Mouse (Mus musculus) spleen, postnatal 36 days (tissue): ENCODE data around the gene Ascc1.
A peak's percentile ranks its signal among the peaks of the same experiment; 100 is the strongest.

Source experiments
- DNase-seq, 2 experiments: peaks; one replicate each; pipeline ENCODE4 v3.0.0; 2022; ENCODE audit warnings: low spot score in 2 of 2, mixed read lengths in 1 of 2

Ascc1 gene

DNA sequence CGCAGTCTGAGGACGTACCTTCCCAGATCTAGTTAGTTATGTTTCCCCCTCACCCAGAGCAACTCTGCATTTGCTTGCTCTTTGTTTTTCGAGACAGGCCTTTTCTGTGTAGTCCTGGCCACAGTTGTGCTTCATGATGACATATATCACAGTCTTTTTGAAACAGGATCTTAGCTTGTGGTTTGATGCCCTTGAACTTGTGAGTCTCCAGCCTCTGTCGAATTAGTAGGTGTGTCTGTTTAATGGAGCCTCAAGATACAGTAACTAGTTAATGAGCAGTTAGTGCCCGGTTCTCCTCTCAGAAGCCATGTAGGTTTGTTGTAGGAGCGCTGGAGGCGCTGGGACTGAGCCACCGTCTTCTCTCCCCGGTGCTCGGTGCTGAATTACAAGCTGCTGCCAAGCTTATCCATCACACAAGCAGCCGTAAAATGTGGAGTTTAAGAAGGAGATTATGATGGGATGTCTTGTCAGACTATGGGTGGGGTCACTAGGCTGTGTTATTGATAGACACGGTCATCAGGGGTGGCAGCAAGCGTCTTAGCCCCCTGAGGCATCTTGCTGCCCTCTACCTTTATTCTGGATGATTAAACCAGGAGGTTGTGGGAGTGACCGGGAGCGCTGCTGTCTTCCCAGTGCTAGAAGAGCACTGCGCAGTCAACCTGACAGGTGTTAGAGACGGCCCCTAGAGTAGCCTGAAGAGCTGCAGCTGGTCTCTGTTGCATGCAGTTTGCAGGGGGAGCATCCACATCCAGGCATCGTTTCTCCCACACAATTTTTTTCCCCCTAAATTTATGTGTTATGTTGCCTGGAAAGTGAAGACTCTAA is 75.3 kb downstream of the Ascc1 start:
- peak in 1 of 2 experiments; percentile 11 for DNase-seq

DNA sequence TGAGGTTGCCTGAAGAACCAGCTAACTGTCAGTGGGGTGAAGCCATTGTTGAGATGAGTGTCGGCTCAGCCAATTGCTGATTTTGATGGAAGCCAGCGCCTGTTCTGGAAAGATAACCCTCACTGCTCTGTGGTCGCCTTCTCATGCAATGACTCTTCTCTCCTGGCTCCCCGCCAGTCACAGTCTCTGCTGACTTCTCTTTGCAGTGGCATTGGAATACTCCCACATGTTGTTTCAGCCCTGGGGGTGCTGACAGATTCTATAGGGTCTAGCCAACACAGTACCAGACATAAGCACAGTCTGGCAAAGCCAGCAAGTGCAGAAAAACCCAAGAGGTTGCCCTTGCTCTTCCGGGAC is 75.9 kb downstream of the Ascc1 start:
- peak; percentile 28 to 71 for DNase-seq

DNA sequence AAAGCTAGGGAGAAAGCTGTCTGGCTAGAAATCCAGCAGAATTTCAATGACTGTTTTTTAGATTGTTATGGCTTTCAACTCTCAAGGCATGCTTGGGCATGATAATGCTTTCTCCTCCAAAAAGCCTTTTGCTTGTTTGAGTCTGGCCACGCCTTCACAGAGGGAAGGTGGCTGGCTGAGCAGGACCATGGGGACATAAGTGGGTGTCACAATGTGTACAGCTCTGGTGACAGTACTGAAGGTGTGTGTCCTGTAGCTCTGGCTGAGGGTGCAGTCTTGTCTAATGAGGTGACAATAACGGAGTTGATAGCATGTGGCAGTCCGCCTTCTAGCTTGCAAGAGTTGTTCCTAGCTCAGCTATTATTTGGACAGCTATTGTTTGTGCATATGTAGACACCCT is 77.6 kb downstream of the Ascc1 start:
- peak in 1 of 2 experiments; percentile 22 for DNase-seq

DNA sequence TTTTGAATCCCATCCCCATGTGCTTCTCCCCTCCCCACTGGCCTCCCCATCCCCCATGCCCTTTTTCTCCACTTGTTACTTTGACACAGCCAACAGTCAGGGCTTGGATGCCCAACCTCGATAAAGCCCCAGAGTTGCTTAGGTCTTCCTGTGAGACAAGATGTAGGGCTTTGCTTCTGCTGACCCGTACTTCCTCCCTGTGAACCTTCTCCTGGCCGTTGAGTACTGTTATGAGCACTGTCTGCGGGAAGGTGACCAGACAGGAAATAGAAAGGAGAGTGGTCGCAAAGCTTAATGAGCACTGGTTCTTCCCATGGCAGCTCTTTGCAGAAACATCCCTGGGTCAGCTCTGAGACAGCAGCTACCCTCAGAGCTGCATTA is 78.0 kb downstream of the Ascc1 start:
- peak; percentile 63 to 67 for DNase-seq

DNA sequence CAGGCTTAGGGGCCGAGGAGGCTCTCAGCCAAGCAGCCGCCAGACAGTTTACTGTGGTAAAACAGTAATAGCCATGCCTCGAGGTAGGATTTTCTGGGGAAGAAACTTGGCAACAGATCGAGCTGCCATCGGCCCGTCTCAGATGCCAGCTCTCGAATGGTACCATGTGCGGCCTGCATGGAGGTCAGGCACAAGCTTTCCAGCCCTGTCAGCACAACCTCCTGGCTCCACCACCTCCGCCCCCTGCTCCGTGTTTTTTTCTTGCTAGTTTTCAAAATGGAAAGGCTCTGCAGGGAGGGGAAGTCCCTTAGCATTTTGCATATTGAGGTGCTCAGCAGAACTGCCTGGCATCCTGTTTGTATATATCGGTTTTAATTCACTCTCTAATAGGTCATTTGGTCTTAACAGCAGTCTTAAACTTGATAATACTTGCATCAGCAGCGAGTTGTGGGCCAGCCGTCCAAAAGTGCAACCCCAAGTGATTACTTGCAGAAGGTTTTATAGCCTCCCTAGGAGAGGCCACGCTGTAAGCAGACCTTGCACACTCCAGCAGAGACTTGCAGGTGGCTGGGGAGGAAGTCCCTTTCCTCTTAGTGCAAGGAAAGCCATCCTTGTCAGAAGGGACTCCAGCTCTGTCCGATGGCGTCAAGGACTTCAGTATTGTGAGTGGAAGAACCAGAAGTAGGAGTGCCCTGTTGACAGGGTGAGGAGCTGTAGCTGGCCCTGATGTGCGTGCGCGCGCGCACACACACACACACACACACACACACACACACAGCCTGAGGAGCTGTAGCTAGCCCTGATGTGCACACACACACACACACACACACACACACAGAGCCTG is 78.6 kb downstream of the Ascc1 start:
- DNase-seq: peak; percentile 66 to 69

DNA sequence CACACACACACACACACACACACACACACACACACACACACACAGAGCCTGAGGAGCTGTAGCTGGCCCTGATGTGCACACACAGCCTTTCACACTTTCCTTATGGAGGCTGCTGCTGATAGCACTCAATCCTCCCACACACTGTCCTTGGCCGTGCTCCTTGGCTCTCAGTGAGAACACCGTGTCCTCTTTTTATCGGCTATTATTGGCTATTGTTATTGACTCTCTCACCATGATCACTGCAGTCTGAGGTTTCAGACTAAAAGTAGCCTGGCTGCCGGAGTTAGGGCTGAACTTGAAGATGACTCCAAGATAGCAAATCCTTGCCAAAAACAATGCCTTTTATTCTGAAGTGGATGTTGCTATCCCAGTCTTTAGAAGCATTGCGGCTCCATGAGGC is 79.3 kb downstream of the Ascc1 start:
- no peak for DNase-seq

DNA sequence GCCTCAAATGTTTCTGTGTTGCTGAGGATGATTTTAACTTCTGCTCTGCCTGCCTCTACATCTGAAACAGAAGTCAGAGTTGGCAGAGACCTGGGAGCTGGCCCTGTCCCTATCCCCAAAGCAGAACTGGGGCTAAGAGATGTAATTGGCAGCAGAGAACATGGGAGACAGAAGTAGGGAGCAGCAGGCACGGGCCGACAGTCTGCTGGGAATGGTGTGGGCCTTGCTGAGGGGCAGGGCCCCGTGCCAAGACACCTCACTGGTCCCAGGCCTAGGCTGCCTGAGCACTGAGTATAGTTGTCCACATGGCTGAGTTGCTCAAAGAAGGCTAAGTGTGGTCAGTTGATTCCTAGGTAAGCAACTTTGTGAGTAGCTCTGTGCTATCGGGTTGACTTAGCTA is 81.5 kb downstream of the Ascc1 start:
- DNase-seq: no peak

DNA sequence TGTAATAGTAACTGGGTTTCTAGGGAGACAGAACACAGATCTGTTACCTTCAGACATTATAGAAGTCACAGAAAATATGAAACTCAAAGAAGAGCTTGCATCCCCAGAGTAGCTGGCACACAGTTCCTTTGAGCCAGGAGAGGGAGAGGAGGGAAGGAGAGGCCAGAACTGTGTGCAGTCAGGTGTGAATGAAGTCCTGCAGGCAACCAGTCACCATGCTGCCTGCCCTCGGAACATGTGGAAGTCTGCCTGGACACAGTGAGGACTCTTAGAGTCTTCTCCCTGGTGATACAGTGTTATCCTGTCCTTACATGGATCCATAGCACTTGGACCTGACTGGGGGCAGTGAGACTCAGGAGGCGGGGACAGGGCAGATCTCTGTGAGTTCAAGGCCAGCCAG is 89.7 kb downstream of the Ascc1 start:
- no peak for DNase-seq

DNA sequence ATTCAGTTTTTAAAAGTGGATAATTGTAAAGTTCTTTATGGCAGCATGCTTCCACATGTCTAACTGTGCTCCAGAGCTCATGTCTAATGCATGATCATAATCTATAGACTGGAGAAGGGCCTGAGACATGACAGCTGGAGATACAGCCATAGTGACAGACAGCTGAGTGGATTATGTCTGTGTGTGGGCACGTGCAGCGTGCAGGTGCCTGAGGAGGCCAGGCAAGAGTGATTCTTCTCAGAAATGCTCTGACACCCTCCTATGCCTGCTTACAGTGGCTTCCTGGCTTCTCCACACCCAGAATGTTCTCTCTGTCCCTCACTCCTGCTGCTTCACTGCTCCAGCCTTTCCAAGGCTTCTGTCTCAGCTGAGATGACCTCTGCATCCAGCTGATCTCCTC is 91.1 kb downstream of the Ascc1 start:
- DNase-seq: no peak

DNA sequence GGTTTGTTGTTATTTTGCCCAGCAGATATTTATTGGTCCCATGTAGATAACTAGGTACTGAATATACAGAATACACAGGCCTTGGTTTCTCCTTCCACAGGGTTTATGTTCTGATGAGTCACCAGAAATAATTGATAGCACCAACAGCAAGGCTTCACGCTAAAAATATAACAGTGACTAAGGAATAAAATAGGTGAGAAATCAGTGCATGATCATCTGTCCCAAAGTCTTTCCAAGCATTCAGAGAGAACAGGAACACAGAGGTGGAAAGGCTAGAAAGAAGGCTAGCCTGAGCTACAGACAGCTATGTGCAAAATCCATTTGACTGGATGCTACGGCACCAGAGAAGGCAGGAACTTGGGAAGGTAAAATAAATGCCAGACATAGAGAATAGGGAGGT is 93.0 kb downstream of the Ascc1 start:
- DNase-seq: no peak

DNA sequence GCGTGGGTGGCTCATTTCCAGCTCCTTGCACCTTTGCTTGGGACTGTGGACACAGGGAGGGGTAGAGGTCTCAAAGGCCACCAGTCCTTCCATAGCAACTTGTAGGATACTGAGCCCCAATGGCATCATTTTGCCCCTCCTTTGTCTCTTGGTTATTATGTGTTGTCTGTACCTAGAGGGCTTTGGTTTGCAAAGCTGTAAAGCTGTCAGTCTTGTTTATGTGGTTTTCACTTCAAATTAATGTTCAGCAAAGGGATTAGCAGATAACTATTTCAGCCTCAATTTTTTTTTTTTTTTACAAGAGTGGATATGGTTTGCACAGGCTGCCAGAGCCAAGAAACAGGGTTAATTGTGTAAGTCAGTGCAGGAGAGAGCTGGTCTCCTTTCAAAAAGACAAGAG is 93.7 kb downstream of the Ascc1 start:
- DNase-seq: no peak

DNA sequence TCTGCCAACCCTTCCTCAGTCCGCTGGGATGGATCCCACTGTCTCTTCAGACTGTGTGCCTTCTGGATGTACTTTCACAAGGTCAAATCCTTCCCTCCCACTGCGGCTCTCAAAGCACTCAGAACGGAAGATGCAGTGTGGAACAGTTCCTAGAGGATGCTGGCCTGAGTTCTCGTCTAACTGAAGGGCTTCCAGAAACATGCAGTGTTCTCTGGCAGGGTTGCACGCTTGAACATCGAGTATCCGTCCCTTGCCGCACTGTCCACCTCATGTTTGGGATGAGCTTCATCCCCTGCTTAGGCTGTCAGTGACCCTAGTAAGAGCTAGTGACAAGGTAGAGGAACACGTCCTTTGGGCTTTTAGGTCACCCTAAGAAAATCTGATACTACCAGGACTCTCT is 94.5 kb downstream of the Ascc1 start:
- DNase-seq: no peak

DNA sequence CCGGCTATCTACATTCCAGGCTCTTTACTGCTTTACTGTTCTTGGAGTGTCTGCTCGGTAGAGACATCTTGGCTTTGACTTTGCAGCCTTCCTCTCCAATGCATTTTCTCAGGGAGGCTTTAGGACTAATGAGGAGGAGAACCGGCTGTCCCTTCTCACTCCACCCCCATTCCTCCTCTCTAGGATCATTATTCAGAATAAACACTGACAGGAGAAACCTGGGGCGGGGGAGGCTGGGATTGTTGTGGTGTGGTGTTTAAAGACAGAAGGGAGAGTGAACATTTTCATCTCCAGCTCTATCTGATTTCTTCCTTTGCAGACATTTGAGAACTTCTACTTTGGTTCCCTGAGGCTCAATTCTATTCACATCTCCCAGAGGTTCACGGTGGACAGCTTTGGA is 95.2 kb downstream of the Ascc1 start:
- DNase-seq: no peak

DNA sequence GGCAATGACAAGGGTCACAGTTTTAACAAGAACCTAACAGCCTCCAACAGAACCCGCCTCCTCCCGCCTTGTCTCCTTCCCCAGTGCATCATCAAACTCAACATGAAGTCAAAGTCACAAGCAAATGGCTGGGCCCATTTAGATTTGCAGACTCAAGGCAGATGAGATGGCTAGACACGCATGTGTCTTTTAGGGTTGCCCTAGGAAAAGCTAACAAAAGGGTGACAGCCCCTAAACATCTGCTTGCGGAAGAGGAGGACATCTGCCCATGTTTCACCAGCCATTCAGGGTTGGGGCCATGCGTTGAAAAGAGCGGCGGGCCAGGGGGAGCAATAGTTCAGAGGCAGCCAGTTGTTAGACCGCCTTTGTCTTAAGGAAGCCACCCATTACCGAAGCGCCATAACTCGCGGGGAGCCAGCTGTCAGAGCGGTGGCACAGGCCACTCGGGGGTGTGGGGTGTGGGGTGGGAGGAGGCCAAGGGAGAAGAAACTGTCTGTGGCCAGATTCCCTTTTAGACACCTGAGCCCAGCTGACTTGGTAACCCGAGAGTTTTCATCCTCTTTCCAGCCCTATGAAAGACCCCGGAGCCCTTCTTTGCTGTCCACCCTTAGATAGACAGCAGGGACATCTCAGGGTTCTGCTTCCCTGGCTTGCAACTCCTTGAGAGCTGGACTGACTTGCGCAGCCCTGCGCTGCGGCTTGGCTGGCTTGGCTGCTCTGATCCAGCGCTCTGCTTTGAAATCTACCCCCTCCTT is 103.0 kb downstream of the Ascc1 start:
- no peak for DNase-seq

DNA sequence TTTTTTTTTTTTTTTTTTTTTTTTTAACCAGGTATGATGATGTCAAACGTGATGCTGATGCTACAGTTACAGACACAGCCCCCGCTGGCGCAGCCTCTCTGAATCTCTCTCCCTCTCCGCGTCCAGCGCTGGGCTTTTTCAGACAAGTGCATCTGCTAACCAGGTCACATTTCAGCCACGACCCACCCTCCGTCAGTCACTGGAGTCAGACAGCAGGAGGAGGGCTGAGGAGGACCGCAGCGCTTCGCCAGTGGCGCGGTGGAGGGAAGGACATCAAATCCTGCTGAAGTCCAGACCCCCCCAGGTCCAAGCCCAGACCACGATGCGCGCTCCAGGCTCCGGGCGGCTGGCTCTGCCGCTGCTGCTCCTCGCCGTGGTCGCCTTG is 103.5 kb downstream of the Ascc1 start, which contains the start of gene Spock2:
Gene Spock2 (plus strand): TSS at position 74 of the 385 bp plus-strand sequence.
- no peak for DNase-seq

DNA sequence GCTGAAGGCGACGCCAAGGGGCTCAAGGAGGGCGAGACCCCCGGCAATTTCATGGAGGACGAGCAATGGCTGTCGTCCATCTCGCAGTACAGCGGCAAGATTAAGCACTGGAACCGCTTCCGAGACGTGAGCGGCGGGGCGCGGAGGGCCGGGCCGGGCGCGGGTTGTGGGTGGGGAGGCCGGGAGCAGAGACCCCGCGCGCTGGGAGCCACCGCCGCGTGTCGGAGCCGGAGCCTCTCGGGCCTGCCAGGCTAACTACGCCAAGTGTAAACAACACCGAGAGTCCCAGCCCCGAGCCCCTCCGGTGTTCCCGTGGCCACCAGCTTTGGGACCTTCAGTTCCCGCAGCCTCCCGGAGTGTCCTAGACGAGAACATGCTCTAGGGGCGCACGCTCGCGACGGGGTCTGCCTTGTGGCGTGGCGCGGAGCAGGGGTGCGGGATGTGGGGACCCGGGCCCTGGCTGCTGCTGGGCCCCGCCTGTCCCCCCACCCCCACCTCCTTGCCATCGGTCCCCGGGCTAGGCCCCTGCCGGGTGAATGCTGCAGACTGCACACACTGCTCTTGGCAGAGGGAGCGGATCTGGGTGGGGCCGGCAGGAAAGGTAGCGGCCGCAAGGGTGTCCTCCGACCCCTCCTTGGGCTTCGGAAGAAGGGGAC is 104.1 kb downstream of the Ascc1 start:
- no peak for DNase-seq

DNA sequence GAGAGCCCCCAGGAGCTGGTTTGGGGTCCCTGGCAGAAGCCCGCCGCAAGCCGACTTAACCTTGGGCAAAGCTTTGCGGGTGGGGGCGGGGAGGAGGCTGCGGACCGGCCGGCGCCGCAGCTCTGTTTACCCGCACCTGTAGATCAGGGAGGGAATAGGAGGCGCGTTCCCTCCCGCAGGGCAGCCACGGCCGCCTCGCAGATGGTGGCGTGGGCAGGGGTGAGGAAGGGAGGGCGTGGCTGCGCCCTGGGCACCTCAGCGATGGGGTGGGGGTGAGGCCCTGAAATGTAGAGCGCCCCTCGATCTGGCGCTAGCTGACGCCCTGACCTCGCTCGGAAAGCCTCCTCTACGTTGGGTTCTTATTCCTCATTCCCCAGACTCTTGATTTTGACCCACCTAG is 104.8 kb downstream of the Ascc1 start:
- DNase-seq: peak in 1 of 2 experiments; percentile 18

DNA sequence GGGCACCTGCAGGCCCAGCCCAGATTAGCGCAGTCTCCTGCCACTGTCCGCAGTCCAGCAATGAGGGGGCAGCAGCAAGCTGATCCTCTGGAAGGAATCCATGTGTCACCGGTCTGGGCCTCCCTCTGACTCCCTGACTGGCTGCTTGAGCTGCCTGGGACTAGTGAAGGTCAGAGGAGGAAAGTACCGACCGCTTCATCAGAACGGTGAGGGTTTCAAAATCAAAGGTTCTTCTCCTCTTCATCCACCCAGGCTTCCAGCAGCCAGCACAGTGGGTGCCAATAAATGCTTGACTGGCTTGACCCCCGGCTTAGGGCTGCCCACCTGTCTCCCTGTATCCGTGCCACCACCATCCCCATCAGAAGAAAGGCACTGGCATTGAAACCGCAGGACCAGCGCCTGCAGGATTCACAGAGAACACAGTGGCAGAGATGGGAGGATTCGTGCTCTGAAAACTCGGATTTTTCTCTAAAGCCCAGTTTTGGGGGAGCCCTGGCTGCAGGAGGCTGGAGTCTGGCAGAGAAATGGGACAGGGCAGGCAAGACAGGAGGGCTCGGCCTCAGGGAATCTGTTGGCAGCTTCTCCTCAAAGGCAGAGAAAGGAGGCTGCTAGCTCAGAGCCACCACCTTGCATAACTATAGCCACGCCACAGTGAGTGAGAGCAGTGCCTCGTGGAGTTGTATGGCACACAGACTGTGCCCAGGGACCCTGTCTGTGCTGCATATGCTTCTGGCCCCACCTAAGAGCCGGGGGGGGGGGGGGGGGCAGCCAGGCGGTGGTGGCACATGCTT is 105.9 kb downstream of the Ascc1 start:
- DNase-seq: no peak

DNA sequence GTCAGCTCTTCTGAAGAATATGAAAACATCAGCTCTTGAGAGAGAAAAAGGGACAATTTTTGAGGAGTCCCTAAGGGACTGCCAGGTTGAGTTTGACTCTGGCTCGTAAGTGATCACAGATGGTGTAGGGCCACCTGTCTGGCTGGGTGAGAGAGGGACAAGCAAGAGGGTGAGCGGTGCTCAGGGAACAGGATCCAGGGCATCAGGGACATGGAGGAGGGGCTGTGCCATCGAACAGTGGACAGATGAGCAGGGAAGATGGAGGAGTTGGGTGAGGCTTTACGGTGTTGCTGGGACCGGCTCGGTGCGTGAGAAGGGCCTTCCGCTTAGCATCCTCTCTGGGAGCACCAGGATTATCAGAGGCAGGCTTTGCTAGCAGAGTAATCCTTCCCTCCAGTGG is 106.7 kb downstream of the Ascc1 start:
- no peak for DNase-seq

DNA sequence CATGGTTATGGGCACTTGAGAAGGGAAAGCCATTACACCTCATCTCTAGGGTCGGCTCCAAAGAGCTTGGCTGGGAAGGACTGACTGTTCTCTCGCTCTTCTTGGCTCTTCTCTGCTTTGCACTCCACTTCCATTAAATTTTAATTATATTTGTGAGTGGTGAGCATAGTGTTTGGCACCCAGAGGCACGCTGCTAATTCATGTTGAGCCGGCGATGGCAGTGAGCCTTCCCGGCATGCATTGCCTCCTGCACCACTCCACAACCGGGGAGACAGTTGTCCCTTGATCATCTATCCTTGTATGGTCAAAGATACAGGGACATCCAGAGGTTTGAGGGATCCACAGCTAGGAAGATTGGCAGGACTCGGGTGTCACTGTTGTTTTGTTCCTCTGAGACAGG is 107.4 kb downstream of the Ascc1 start:
- no peak for DNase-seq

DNA sequence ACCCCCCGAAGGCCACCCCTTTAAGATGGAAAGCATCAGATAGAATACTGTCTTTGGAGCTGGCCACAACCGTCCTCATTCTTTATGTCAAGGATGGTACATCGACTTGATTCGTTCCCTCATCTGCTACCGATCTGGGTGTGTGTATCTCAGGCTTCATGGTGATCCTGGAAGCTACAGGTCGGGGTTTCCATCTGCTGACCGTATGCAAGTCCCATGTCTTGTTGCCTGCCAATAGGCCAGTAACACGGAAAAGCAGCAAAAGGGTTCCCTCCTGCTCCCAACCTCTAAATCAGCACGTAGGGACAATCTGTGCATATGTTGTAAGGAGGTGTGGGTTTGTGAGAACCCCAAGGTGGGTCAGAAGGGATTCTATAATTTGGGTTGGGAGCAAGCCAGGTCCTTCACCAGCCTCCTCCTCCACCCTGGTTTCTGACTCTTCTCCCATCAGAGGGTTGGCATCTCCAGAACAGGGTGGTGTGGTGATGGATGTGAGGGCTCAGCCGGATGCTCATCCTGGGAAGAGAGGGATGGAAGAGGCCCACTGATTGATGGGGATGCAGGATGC is 108.4 kb downstream of the Ascc1 start:
- no peak for DNase-seq
